In genomic region chr8:95845026-95845425, GRCm38 (mm10) we compare ENCODE assay signal across 28 mouse cellular contexts.
"Had no signal": no experiment of that assay in that cellular context is flagged by ENCODE, and none has a peak within 500 bp of the region (broad histone marks: within the 10 kb centered on the region; RNA-seq: fewer than 3 reads in every experiment).

No protein-coding gene starts in this region.

- H3K9me3 ChIP-seq: embryonic facial prominence, embryonic 10.5 days; embryonic facial prominence, embryonic 12.5 days; embryonic facial prominence, embryonic 13.5 days; embryonic facial prominence, embryonic 15.5 days; forebrain, embryonic 10.5 days; forebrain, embryonic 12.5 days; forebrain, embryonic 13.5 days; forebrain, embryonic 15.5 days had no signal

- H3K4me3 ChIP-seq: embryonic facial prominence, embryonic 10.5 days; embryonic facial prominence, embryonic 12.5 days; embryonic facial prominence, embryonic 13.5 days; embryonic facial prominence, embryonic 15.5 days; erythroblast, embryonic 14.5 days; forebrain, embryonic 10.5 days; forebrain, embryonic 12.5 days; forebrain, embryonic 13.5 days; forebrain, embryonic 15.5 days; gastrocnemius, adult 2 months; heart, adult 2 months had no signal

- H3K27ac ChIP-seq: embryonic facial prominence, embryonic 10.5 days; embryonic facial prominence, embryonic 12.5 days; embryonic facial prominence, embryonic 13.5 days; embryonic facial prominence, embryonic 15.5 days; forebrain, embryonic 10.5 days; forebrain, embryonic 12.5 days; forebrain, embryonic 13.5 days; forebrain, embryonic 15.5 days; gastrocnemius, adult 2 months; heart, adult 2 months had no signal

- H3K27me3 ChIP-seq: embryonic facial prominence, embryonic 12.5 days; embryonic facial prominence, embryonic 13.5 days; embryonic facial prominence, embryonic 15.5 days; forebrain, embryonic 12.5 days; forebrain, embryonic 13.5 days; forebrain, embryonic 15.5 days had no signal

- H3K4me1 ChIP-seq: embryonic facial prominence, embryonic 10.5 days; embryonic facial prominence, embryonic 12.5 days; embryonic facial prominence, embryonic 13.5 days; embryonic facial prominence, embryonic 15.5 days; forebrain, embryonic 10.5 days; forebrain, embryonic 12.5 days; forebrain, embryonic 13.5 days; forebrain, embryonic 15.5 days had no signal

- H3K4me2 ChIP-seq: embryonic facial prominence, embryonic 12.5 days; embryonic facial prominence, embryonic 13.5 days; embryonic facial prominence, embryonic 15.5 days; forebrain, embryonic 12.5 days; forebrain, embryonic 13.5 days; forebrain, embryonic 15.5 days had no signal

- DNase-seq: cerebellum, adult 2 months; cerebellum, adult 8-10 months; cerebellum, adult 9-10 months; cerebellum, adult 9-11 months; cerebellum, postnatal 10 days; cerebellum, postnatal 14 days; cerebellum, postnatal 25 days; cerebellum, postnatal 36 days; embryo, embryonic 11 days; forebrain, postnatal 0 days; gastrocnemius, adult 2 months; gastrocnemius, postnatal 10 days; gastrocnemius, postnatal 14 days; gastrocnemius, postnatal 25 days; gastrocnemius, postnatal 36 days; heart, adult 11 months; heart, adult 2 months had no signal

- H3K9ac ChIP-seq: embryonic facial prominence, embryonic 12.5 days; embryonic facial prominence, embryonic 13.5 days; embryonic facial prominence, embryonic 15.5 days; forebrain, embryonic 12.5 days; forebrain, embryonic 13.5 days; forebrain, embryonic 15.5 days; forebrain, postnatal 0 days had no signal

- ATAC-seq: forebrain, embryonic 13.5 days; forebrain, embryonic 14.5 days; forebrain, embryonic 15.5 days; forebrain, embryonic 16.5 days; forebrain, postnatal 0 days had no signal
